Mouse (Mus musculus) spleen, adult 12 weeks (tissue): Measurements from ENCODE around the gene Nexn.
"Not testable (repeated sequence)": the region's sequence is repeated elsewhere in the genome, so short reads cannot be mapped to it uniquely, and the experiment has no call there.

Experiments used
- DNase-seq: peaks from one replicate; pipeline ENCODE4 v3.0.0; 2022; ENCODE audit warnings: low spot score

The Nexn gene

GRCm38 (mm10) chr3:152266036-152266421 lies at the start of gene Nexn:
Gene Nexn, minus strand, starts transcription at chr3:152266350.
- DNase-seq = no peak

GRCm38 (mm10) chr3:152315613-152316012 lies 49.5 kb upstream of the Nexn start:
- DNase-seq = peak; percentile 64

- not testable (repeated sequence) for DNase-seq
These were observed 48.5 kb upstream of the Nexn start for GRCm38 (mm10) chr3:152314666-152315065.

- DNase-seq = no peak
These were observed 43.1 kb upstream of the Nexn start for GRCm38 (mm10) chr3:152309250-152309645.

GRCm38 (mm10) chr3:152308485-152309249 lies 42.5 kb upstream of the Nexn start:
- no peak for DNase-seq

GRCm38 (mm10) chr3:152305971-152306370 lies 39.8 kb upstream of the Nexn start:
- DNase-seq = no peak

- DNase-seq = no peak
These were observed 38.9 kb upstream of the Nexn start for GRCm38 (mm10) chr3:152305080-152305479.

- no peak for DNase-seq
These were observed 38.1 kb upstream of the Nexn start for GRCm38 (mm10) chr3:152304093-152304815.

- no peak for DNase-seq
These were observed 36.8 kb upstream of the Nexn start for GRCm38 (mm10) chr3:152302991-152303390.

GRCm38 (mm10) chr3:152300376-152301337 lies 34.5 kb upstream of the Nexn start:
- DNase-seq = no peak

- no peak for DNase-seq
These were observed 29.7 kb upstream of the Nexn start for GRCm38 (mm10) chr3:152295896-152296295.

- DNase-seq = no peak
These were observed 28.2 kb upstream of the Nexn start for GRCm38 (mm10) chr3:152294400-152294799.

GRCm38 (mm10) chr3:152293530-152294181 lies 27.5 kb upstream of the Nexn start:
- no peak for DNase-seq

GRCm38 (mm10) chr3:152291895-152292294 lies 25.7 kb upstream of the Nexn start:
- no peak for DNase-seq

GRCm38 (mm10) chr3:152290175-152290798 lies 24.1 kb upstream of the Nexn start:
- no peak for DNase-seq

GRCm38 (mm10) chr3:152288740-152289139 lies 22.6 kb upstream of the Nexn start:
- no peak for DNase-seq

- no peak for DNase-seq
These were observed 22.1 kb upstream of the Nexn start for GRCm38 (mm10) chr3:152288276-152288675.

- no peak for DNase-seq
These were observed 21.7 kb upstream of the Nexn start for GRCm38 (mm10) chr3:152287810-152288209.

GRCm38 (mm10) chr3:152284759-152285158 lies 18.6 kb upstream of the Nexn start:
- DNase-seq = no peak

- no peak for DNase-seq
These were observed 18.2 kb upstream of the Nexn start for GRCm38 (mm10) chr3:152284306-152284705.

GRCm38 (mm10) chr3:152282126-152282525 lies 16.0 kb upstream of the Nexn start:
- DNase-seq = no peak
